Mouse (Mus musculus) frontal cortex, postnatal 10 days (tissue): Measurements from ENCODE around the gene Phospho1.

Source experiments
- DNase-seq, 2 experiments: peaks; one replicate each; pipeline ENCODE4 v3.0.0; 2022; ENCODE audit warnings: low spot score in 2 of 2, mixed read lengths in 1 of 2

Gene Phospho1

DNA sequence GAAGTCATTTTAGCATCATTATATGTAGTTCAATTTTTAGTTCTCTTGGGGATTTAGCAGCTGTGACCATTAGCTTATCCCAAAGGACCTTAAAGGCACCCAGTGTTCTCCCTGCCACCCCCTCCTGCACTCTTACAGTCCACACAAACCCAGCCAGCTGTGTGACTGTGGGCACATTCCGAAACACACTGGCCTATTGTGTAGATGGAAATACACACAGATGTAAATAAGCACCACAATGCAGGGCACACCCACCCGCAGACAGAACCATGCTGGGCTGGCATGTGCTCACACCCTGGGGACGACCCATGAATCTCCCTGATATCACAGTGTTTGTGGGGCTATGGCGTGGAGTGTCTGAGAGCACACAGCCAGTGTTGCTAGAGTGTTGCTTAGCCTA, 12.1 kb upstream of the Phospho1 start:
- no peak for DNase-seq

DNA sequence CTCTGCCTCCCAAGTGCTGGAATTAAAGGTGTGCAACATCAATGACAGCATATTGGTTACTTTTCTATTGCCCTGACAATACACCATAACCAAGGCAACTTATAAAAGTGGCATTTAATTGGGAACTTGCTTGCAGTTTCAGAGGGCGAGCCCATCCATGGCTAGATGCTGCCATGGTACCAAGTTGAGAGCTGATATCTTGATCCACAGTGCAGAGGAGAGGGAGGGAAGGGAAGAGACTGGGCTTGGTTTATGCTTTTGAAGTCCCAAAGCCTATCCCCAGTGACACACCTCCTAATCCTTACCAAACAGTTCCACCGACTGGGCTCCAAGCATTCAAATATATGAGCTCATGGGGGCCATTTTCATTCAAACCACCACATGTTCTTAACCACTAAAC, 10.2 kb upstream of the Phospho1 start:
- no peak for DNase-seq

DNA sequence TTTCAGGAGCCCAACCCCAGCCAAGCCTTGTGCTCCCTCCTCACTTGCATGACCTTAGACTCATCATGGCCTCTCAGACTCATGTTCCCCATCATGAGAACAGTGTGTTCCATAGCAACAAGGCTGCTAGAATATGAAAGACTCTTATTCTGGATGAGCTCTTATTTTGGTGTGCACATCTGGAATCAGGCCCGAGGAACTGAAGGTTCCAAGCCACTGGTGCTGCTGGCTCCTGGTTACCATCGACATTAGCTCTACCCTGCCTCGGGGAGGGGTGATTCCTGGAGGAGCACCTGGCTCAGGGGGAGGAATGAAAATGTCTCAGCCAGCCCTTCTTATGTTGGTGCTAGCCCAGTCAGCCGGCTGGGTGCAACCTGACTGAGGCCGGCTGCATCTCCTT, 9.4 kb upstream of the Phospho1 start:
- no peak for DNase-seq

DNA sequence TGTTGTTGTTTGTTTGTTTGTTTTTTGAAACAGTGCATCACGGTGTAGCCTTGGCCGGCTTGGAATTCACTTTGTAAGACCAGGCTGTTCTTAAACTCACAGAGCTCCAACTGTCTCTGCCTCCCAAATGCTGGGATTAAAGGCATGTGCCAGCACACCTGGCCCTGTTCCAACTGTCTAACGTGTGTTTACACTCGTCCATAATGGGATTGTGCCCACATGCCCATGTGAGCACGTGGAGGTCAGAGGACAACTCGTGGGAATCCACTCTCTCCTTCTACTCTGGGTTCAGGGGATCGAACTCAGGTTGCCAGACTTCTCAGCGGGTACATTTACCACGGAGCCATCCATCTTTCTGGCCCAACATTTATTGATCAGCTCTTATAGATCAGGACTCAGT, 8.9 kb upstream of the Phospho1 start:
- DNase-seq: no peak

DNA sequence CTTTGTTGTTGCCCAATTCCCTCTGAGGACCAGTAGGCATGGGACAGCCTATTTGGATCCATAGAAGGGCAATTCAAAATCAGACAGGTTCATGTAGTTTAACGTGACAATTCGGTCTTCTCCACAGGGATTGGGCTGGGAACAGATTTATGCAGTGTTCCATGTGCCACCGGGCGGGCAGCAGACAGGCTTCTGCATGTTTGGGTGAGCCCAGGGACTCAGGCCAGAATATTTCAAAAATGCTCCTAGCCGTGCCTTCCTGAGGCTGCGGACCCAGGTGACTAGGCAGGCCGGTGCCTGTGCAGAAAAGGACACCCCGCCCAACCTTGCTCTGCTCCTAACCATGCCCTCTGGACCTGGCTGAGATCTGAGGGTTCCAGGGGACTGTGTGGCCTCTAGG, 5.2 kb upstream of the Phospho1 start:
- no peak for DNase-seq

DNA sequence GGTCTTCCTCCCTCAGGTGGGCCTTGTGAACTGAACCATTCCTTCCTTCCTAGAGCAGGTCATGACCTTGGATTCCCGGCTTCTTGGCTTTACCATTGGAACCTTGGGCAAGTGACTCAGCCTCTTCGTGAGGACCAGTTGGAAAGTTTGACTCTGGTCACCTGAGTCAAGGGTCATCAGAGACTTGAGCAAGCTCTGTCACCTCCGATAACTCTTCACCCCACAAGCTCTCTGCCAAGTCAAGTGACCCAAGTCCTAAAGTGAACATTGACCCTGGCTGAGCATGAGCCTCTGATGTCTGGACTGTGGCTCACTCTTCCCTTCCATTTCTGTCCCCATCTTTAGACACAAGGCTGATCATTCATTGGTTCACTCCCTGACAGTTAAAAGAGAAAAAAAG, 2.8 kb upstream of the Phospho1 start:
- DNase-seq: no peak

DNA sequence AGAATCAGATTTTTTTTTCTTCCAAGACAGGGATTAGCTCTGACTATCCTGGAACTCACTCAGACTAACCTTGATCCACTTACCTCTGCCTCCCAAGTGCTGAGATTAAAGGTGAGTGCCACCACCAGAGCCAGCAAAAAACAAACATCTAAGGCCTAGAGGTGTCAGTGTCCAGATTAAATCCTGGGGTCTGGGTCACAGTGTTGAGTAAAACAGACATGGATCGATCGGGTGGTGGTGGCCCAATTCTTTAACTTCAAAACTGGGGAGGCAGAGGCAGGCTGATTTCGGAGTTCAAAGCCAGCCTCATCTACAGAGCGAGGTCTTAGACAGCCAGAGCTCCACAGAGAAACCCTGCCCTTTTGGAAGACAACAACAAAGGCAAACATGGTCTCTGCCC, 1.9 kb upstream of the Phospho1 start:
- DNase-seq: no peak

DNA sequence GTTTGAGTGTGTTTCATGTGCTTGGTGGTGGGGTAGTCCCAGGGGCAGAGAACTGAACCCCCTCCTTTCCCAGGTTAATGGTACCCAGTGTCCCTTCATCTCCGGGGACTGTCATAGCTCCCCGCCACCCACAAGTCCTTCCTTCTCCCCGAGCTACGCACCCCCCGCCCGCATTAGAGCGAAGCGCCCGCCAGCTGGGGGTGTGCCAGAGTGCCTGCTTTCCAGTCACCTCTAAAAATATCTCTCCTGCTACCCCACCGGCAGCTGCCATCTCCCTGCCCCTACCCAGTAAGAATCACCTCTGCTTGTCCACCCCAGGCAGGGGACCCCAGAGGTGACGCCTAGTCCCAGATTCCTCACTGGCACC, 561 bp downstream of the Phospho1 start:
- peak in 1 of 2 experiments; percentile 45 for DNase-seq

DNA sequence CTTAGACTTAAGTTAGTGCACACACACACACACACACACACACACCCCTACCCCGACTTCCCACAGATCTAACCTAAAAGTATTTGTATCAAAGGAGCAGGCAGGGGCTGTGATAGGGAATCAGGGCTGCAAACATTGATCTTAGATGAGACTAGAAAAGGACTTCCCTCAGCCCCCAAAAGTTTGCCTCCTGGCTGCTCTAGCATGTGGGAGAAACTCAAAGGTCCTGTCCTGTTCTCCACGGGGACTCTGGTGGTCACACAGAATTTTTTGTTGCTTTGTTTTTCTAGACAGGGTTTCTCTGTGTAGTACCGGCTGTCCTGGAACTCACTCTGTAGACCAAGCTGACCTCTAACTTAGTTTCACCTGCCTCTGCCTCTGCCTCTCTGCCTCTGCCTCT, 1.3 kb downstream of the Phospho1 start:
- no peak for DNase-seq

DNA sequence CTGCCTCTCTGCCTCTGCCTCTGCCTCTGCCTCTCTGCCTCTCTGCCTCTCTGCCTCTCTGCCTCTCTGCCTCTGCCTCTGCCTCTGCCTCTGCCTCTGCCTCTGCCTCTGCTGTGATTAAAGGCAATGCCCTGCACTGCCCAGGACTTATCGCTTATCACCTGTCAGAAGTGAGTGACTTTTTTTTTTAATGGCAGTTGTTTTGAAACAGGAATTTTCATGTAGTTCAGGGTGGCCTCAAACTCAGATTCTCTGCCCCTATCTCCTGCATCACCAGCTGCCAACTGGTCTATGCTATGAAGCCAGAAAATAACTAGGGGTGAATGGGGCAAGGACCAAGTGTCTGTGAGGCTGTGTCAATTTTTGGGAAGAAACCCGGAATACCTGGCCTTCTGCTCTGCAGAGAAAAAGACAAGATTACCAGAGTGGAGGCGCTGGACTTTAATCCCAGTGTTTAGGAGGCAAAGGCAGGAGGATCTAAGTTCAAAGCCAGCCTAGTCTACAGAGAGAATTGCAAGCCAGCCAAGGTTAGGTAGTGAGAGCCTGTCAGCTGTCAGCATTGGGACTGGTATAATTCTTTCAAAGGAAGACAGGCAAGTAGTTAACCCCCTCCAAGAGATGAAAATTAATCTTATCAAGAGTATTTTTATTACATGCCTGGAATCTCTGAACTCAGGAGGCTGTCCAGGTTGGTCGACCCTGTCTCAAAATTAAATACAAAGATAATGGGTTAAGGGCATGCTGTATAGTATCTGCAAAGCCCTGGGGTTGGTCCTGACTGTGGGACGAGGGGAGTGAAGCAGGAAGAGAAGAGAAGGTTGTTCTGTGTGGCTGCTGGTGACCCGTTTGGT, 2.2 kb downstream of the Phospho1 start:
- DNase-seq: no peak

DNA sequence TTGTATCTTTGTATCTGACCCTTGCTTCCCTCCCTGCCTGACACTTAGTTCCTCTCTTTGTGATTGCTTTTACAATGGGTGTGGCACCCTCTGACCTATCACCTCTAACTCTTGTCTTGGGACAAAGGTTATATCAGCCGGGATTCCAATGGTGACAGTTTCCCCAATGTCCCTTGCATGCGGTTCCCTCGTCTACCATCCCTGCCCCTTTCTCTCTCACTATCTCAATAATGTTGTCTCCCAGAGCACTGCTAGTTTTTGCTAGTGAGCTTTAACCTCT, 2.8 kb downstream of the Phospho1 start:
- DNase-seq: no peak

DNA sequence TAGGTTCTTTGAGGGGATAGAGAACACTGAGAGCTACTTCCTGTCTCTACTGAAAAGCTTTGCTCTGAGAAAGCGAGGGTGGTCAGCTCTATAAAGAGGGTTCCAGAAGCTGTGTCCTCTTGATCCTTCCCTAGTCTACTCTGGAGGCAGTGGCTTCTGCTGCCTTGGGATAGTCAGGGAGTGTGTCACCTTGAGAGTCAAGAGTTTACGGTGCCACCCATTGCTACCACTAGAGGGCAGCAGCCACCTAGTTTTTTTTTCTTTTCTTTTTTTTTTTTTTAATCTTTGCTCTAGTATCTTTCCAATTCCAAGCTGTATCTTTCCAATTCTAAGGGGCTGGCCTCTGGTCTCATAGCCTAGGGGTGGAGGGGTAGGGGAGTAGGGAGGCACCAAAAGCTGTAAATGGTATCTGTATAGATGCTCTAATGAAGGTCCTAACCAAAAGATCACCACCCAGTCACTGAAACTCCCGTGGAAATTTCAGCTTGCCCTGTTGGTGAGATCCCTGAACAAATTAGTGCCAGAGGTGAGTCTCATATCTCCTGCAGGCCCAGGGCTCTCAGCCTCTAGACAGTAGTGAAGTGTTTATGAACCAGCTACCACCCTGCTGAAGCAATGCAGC, 3.3 kb downstream of the Phospho1 start:
- DNase-seq: peak in 1 of 2 experiments; percentile 58

DNA sequence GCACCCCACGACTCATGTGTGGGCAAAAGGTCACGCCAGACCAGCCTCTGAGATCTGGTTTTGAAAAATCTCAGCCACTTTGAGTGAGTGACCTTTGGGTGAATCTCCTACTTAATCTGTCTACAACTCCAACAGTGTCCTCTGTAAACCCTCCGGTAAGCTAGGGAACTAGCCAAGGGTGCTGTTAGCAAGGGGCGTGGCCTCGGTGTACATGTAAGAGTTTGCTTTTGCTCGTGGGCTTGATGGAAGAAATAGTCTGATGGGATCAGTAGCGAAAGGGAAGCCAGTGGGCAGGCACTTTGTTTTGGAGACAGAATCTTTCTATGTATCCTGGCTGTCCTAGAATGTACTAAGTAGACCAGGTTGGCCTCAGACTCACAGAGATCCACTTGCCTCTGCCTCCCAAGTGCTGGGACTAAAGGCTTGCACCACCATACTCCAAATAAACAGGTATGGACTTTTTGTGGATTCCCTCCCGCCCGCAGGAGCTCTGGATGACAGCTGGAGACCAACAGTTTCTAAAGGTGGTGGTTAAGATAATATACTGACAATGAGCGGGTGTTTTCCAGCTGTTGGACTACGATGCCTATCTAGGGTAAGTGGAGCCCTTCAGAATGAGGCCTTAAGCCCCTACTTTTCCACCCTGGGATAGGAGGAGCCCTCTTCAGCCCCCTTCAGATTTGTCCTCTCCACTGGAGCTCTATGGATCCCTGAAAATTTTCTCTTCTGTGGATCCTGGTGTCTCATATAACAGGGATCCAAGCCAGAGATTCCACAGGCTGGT, 4.1 kb downstream of the Phospho1 start:
- no peak for DNase-seq

DNA sequence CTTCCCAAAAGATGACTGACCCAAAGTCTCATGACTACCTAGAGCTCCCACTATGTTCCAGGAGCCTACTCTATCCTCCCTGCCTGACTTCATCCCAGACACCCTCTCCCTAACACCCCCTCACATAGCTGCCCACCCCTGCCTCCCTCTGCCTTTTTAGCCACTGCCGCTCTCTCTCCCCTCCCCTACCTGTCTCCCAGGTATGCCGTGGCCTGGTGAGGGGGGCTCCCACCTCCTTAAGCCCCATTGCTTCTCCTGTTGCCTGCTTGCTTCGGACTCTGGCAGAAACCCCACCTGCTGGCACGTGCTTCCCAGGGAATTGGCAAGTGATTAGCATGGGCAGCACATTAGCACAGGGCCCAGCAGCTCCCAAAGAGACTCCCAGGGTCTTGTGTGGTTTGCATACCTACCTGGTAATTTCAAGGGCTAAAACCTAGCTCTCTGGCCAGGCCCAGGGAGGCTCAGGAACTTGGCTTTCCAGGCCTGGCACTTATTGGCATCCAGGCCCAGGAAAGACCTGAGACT, 5.3 kb downstream of the Phospho1 start:
- no peak for DNase-seq

DNA sequence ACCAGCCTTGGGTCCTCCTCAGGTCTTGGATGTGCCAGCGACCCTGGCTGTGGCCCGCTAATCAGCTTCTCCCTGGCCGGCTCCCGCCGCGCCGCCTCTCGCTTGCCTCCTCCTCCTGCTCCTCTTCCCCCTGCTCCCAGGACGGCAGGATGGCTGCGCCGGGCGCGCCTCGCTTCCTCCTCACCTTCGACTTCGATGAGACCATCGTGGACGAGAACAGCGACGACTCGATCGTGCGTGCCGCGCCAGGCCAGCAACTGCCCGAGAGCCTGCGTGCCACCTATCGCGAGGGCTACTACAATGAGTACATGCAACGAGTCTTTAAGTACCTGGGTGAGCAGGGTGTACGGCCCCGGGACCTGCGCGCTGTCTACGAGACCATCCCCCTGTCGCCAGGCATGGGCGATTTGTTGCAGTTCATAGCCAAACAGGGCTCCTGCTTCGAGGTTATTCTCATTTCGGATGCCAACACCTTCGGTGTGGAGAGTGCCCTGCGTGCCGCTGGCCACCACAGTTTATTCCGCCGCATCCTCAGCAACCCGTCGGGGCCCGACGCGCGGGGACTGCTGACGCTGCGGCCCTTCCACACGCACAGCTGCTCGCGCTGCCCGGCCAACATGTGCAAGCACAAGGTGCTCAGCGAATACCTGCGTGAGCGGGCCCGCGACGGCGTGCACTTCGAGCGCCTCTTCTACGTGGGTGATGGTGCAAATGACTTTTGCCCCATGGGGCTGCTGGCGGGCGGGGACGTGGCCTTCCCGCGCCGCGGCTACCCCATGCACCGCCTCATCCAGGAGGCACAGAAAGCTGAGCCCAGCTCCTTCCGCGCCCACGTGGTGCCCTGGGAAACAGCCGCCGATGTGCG, 6.3 kb downstream of the Phospho1 start:
- DNase-seq: no peak

DNA sequence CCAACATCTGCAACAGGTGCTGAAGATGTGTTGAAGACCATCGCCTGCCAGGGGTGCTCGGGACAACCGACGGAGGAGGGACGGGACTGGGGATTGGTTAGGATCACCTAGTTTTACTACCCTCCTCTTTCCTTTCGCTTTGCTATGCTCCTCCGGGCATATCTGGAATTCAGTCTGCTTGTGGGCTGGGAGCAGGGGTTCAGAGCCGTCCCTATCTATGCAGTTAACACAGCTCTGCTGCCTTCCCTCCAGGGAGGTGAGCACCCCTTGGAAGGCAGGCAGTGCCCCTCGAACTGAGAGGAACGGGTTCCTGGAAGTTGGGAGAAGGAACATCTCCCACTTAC, 6.9 kb downstream of the Phospho1 start:
- DNase-seq: no peak

DNA sequence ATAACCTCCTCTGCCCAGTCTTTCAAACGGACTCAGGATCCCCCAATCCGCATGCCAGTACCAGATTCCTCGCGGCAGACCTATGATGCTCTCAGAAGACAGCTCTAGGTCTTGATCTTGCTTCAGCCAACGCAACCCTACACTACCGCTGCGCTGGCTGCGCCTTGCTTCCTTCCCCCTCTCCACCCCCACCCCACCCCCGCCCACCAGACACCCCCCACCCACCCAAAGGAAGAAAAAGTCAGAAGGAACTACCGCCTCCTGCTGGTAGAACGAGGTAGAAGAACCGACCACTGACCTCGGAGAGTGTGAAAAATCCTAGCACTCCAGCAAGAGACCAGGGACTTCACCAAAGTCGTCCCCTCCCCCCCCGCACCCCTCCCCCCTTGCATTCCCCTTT, 7.3 kb downstream of the Phospho1 start:
- no peak for DNase-seq

DNA sequence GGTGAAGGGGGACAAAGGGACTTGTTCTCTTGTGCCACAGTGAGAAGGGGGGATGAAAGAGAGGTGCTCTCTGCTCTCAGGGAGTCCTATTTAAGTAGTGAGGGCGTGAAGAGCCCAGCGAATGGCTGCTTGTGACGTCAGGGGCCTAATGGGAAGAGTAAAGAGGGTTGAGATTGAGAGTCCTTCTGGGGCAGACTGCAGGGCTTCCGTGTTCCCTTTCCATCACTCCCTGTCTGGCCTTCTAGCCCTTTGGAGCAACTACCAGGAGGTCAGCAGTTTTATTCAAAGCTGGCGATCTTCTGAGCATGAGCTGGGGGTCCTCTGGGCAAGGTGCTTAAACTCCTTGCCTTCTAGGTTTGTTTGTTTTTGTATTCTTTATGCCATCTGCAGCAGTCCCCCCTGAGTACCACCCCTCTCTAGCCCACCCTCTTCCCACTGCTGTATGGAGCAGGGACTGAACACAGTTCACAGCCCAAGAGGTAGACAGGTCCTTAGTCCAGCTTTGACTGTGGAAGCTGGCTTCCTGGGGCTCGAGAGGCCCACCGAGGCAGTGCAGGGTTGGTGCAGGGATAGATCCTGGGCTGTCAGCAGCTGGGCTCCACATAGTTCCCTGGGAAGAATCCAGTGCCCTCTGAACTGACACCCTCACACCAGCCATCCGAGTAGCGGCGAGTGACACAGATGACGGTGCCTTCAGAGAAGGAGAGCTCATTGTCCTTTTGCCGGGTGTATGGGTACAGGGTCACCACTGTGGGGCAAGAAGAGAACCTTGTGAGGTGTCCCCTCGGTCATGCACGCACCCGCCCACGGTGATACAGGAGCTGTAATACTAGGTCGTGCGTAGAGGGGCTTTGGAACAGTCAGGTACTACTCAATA, 8.1 kb downstream of the Phospho1 start:
- no peak for DNase-seq

DNA sequence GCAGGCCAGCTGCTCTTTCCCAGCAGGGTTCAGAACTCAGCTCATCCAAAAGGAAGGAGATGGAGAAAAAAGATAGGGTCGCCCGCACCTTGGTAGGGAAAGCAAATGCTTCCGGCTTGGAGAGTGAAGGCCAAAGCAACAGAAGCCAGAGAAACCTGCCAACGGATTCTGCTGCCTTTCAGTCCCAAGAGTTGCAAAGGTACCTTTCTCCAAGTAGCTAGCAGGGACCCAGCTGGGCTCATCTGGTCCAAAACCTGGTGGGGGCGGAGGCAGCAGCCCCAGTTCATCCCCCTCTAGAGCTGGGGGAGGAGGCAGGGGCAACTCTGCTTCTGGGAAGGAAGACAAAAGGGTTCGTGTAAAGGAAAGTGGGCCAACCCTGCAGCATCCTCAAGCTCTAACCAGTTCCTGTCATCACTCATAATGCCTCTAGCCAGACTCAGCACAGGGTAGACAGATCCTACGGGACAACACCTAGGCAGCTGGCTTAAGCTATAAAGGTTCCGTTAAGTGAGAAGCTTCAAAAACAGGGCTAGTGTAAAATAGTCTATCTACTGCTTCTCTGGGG, 8.8 kb downstream of the Phospho1 start:
- no peak for DNase-seq

DNA sequence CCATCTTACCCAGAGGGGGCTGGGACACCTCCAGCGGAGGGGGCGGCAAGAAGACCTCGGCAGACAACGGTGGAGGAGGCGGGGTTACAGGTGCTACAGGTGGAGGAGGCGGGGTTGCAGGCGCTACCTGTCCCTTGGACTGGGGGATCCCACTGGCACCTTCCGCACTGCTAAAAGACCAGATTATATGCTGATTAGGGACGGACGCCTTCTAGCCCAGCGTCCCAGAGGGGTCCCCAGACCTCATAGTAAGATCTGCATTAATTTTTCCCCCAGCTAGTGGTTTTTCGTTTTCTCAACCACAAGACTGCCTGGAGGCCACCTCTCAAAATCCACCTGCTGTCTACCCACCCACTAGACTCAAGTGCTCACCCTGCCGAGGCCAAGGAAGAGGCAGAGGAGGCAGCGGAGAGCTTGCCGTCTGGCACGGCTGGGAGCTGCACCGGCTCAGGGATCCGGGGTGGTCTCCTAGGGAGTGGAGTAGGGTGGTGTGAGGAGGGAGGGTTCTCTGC, 9.4 kb downstream of the Phospho1 start:
- DNase-seq: no peak
